Mouse (Mus musculus) G1E-ER4 (cell line): ENCODE data around the gene Trim24. TPM values are rescaled to one million over a fixed set of nuclear protein-coding genes. Genes with fewer than 3 reads are reported as not detected.

Experiments used
- GATA1 ChIP-seq: IDR thresholded peaks from one replicate; pipeline ENCODE4 v1.8.0; 2012; ENCODE audit warnings: low read length, inconsistent platforms
- polyA plus RNA-seq: library from polyadenylated mRNA; stranded (reverse); fragments of >175 nt; gene quantifications from 2 replicates; pipeline ENCODE4 v1.2.3, GENCODE M21; 2012

Trim24 gene
- 10.5 and 12.4 TPM in 2 replicates for polyA plus RNA-seq

- TF ChIP-seq GATA1, result no peak
These were observed at the start of gene Trim24 for GRCm38 (mm10) chr6:37870245-37871136. TSS of gene Trim24 (plus strand) at chr6:37870811.

- no peak for TF ChIP-seq GATA1
These were observed 49.0 kb upstream of the Trim24 start for GRCm38 (mm10) chr6:37821531-37822051.

GRCm38 (mm10) chr6:37822390-37822789 is 48.2 kb upstream of the Trim24 start:
- TF ChIP-seq GATA1, result no peak

DNA sequence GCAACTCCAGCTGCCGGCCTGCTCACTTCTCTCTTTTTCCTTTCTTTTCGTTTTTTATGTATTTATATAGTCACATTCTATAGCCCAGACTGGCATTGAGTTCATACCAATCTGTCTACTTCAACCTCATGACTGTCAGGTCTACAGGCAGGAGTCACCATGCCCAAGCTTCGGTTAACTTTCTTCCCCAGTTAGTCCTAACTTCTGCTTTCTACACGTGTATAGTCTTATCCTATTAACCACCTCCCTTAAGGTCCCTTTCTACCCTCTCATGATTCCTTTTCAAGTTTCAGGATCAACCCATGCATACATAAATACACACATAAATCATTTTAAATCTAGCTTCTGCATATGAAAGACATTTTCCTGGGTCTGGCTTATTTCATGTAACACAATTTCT is 46.9 kb upstream of the Trim24 start:
- TF ChIP-seq GATA1, result no peak

DNA sequence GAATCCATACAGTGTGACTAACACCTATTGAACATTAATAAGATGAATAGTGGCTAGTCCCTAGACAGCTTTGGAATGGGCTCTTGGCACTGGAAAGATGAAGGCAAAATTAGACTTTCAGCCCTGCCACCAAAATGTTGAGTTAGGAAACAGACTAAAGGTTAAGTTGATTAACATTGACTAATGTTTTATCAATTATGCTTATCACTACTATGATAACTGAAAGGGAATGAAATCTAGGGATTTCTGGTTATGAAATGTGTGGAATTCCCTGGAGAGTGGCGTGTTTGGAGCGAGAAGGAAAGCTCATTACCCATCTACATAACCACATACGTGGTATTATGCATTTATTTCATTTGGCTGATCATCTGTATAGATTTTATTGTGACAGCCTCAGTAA is 41.7 kb upstream of the Trim24 start:
- no peak for TF ChIP-seq GATA1

DNA sequence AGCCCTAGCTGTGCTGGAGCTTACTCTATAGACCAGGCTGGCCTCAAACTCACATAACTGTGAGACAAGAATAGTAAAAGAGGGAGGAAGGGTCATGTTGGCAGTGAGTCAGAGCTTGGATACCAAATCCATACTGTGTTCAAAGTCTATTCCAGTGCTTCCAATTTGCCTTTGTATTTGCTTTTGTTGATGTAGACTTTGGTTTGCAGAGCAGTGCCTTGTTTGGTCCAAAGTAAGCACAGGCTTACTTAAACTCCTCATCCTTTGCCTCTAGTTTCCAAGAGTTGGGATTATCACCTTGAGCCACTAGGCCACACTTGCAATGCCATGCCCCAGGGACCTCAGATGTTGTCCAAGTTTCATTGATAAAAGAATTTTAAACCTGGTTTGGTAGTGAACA is 41.0 kb upstream of the Trim24 start:
- TF ChIP-seq GATA1, result no peak

- no peak for TF ChIP-seq GATA1
These were observed 36.9 kb upstream of the Trim24 start for GRCm38 (mm10) chr6:37833691-37834090.

GRCm38 (mm10) chr6:37842779-37843605 is 27.6 kb upstream of the Trim24 start:
- no peak for TF ChIP-seq GATA1

DNA sequence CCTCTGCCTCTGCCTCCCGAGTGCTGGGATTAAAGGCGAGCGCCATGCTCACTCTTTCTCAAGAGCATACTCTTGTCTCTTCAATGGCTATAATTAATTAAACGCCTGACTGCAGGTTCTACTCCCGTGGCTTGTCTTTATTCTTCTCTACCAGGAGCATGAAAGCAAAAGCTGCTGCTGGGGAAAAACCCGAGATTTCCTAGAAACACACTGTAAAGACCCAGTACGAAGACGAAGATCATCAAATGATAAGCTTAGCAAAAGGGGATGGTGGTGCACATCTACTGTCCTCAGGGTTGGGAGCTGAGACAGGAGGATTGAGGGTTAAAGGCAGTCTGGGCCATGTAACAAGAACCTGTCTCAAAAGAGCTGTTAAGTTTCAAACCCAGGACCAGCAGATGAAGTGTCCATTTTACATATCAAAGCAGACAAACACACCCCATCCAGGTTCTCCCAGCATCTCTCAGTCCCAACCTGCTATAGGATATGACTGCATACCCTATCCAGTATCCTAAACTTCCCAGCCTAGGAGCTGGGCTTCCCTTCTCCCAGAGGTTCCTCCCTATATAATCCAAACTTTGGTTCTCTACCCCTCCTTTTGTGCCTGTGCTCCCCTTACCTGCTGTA is 26.9 kb upstream of the Trim24 start:
- no peak for TF ChIP-seq GATA1

DNA sequence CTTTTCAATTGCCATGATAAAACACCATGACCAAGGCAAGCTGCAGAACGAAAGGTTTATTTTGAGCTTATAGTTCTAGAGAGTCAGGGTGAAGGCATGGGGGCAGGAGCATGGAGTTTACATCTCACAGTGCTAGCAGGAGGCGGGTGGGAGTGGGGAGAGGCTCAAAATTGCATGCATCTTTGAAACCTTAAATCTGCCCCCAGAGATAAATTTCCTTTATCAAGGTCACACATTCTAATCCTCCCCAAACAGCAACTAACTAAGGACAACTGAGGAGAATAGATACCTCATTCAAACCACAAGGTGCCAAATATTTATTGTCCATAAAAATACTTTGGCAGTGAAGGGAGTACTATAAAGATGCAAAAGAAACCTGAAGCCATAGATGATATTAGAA is 19.3 kb upstream of the Trim24 start:
- TF ChIP-seq GATA1, result no peak

DNA sequence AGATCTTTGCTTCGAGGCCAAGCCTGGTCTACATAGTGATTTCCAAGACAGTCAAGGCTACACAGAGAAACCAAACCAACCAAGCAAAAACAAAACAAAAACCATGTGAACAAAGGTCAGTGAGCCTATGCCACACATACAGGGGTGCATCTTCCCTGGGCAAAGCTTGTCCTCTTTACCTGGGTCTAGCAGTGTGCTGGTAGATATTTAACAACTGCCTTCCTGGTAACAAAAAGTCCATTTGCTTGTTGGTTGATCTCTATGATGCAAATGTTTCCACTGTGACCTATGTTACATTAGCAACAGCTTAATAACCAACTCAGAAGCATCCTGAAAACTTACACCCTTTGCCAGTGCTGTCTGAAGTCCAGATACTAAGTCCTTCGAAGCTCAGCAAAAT is 17.3 kb upstream of the Trim24 start:
- no peak for TF ChIP-seq GATA1

DNA sequence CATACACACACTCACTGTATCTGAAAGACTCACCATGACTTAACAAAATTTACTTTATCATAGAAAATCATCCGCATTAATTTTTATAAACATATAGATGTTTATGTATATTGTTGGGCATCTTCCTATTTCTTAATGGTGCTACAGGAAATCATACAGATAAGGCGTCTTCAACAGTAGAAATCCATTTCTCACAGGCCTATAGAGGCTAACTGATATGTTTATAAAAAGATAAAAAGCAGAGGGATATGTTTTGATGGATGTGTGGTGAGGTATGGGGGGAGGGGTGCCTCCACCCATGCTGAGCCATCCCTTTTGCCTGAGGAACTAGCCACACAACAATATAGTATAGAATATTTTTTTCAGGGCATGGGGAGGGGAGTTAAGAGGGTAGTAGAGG is 15.2 kb upstream of the Trim24 start:
- peak; percentile 68 for TF ChIP-seq GATA1

DNA sequence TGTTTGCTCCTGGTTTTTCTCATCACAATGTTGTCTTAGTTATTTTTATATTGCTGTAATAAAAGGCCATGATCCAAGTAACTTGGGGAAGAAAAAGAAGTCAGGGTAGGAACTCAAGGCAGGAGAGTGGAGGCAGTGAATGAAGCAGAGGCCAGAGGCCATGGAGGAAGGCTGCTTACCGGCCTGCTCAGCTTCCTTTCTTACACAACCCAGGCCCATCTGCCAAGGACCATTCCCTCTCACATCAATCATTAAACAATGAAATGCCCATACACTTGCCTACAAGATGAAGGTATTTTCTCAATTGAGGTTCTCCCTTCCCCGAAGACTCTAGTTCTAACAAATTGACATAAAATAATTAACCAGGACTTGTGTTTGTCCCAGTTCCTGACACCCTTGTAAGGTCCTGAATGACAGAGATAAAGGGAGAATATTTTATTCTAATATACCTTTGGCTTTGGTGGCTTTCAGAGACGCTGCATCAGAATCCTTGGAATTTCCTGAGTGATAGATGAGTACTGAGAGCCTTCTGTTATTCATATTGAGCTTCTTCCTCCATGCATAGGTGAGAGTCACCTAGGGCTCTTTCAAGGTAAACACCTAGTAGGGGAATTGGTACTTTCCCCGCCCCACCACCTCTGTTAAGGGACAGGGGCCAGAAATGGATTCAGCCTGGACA is 13.3 kb upstream of the Trim24 start:
- TF ChIP-seq GATA1, result no peak

DNA sequence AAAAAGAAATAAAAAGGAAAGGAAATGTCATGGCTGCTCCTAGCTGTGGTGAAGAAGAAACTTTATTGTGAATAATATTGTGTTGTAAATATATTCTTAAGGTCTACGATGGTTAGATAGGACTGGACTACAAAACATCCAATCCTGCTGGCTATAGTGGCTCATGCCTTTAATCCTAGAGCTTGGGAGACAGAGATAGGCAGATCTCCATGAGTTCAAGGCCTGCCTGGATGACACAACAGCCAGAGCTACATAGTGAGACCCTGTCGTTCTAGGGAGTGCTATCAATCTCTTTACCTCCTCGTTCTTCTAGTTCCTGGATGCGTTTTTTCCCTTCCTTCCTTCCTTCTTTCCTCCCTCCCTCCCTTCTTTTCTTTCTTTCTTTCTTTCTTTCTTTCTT is 12.5 kb upstream of the Trim24 start:
- no peak for TF ChIP-seq GATA1

DNA sequence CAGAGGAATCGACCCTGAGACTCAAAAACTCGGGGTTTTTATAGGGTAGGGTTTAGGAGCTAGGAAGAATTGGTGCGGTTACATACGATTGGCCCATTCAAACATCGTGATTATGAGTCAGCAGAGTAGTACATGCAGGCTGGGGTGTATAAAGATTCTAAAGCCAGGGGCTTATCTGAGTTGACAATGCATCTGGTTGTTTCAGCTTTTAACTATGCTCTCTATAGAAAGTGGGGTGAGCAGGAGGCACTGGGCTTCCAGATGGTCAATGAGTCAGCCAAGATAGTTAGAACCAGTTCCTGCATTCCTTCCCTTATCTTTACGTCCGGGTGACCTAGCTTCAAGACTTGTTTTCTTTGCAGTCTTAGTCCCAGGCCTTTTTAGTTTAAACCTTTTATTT is 7.7 kb upstream of the Trim24 start:
- TF ChIP-seq GATA1, result no peak
